Mouse (Mus musculus) testis, adult 2 months (tissue): ENCODE measurements around the gene Chd9.

Experiments
- CTCF ChIP-seq: fragments of 200-500 bp; IDR thresholded peaks from 2 replicates; pipeline ENCODE4 v1.5.1; 2012; ENCODE audit warnings: low read depth, mild to moderate bottlenecking, inconsistent platforms, low read length, moderate library complexity; ENCODE audit not compliant: control insufficient read depth, insufficient read depth, insufficient replicate concordance
- POLR2A ChIP-seq: fragments of 200-500 bp; IDR thresholded peaks from 2 replicates; pipeline ENCODE4 v1.6.1; 2012; ENCODE audit warnings: low read depth, mild to moderate bottlenecking, inconsistent platforms, low read length, moderate library complexity; ENCODE audit not compliant: control insufficient read depth

DNA sequence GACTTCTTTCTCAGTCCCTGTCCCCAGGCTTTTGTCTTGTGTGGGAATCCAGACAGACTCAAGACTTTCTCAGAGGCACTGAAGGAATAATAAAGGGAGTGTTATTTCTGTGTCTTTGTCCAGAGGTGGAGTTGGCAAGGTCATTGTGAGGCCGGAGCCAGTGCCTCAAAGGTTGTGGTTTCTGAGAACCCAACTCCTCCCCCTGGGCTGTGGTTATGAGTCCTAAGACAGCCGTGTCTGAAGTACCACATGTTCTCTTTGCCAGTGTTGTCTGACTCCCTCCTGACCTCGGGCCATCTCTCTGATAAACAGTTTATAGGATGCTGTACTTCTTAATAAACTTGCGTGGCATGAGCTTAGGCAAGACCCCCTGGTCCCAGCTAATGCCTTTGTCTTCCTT, 237.0 kb downstream of the Chd9 start:
- TF ChIP-seq CTCF (no peak), POLR2A (no peak)
